Mouse (Mus musculus) olfactory bulb, adult 2 months (tissue): ENCODE measurements around the gene Ntn3. TPM values are rescaled to one million over a fixed set of nuclear protein-coding genes. Genes with fewer than 3 reads are reported as not detected.

Source experiments
- H3K27ac ChIP-seq: fragments of 200-500 bp; 2 replicates; pipeline ENCODE4 v1.5.1; 2012; ENCODE audit warnings: low read depth, low read length; ENCODE audit not compliant: insufficient read depth
- H3K4me1 ChIP-seq: fragments of 200-500 bp; 2 replicates; pipeline ENCODE4 v1.6.1; 2012; ENCODE audit warnings: low read length; ENCODE audit not compliant: control insufficient read depth, insufficient read depth
- H3K4me3 ChIP-seq: fragments of 200-500 bp; 2 replicates; pipeline ENCODE4 v1.5.1; 2012; ENCODE audit warnings: mild to moderate bottlenecking, low read depth, low read length, moderate library complexity; ENCODE audit not compliant: insufficient read depth
- CTCF ChIP-seq: fragments of 200-500 bp; IDR thresholded peaks from 2 replicates; pipeline ENCODE4 v1.5.1; 2012; ENCODE audit warnings: low read depth, mild to moderate bottlenecking, low read length, moderate library complexity; ENCODE audit not compliant: insufficient read depth
- POLR2A ChIP-seq: fragments of 200-500 bp; IDR thresholded peaks from 2 replicates; pipeline ENCODE4 v1.6.1; 2012; ENCODE audit warnings: mild to moderate bottlenecking, low read depth, low read length, moderate library complexity; ENCODE audit not compliant: insufficient read depth
- WGBS: fragments of 180-500 bp; shearing (Covaris S2); methylation state at CpG from one replicate; pipeline ENCODE4 v1.1.7; 2018; 5-methylcytosine and 5-hydroxymethylcytosine counted together
- polyA plus RNA-seq: library from polyadenylated mRNA; stranded (reverse); fragments of >200 nt; gene quantifications from 2 replicates; pipeline ENCODE4 v1.2.4, GENCODE M21; 2012; ENCODE audit warnings: low replicate concordance; ENCODE audit not compliant: missing spikeins, insufficient read depth, insufficient read length

Gene Ntn3
- polyA plus RNA-seq, 1 experiment, result not detected

DNA sequence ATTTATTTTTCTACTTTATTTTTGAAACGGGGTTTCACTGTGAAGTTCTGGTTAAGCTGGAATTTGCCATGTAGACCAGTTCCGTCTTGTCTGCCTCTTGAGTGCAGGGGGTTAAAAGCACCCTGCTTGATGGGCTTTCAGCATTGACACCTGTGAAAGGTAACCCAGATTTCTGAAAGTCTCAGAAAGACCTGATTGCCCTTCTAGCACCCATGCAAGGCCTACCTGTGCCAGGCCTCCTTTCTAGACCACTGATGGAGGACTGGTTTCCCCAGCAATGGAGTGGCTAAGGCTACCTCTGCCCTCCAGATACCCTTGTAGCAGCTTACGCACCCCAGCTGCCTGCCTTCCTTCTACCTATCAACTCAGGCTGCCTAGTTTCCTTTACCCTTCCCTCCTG is 39.2 kb downstream of the Ntn3 start:
- peak overlapping the region; percentile 75 for H3K4me3 ChIP-seq
- peaks cover 11% of the 10 kb centered on the region for H3K4me1 ChIP-seq
- no peak overlapping the region for H3K27ac ChIP-seq
- TF ChIP-seq CTCF, result no peak
- no peak for TF ChIP-seq POLR2A
- 46% methylated on average over 3 of the region's 3 CpGs for WGBS

DNA sequence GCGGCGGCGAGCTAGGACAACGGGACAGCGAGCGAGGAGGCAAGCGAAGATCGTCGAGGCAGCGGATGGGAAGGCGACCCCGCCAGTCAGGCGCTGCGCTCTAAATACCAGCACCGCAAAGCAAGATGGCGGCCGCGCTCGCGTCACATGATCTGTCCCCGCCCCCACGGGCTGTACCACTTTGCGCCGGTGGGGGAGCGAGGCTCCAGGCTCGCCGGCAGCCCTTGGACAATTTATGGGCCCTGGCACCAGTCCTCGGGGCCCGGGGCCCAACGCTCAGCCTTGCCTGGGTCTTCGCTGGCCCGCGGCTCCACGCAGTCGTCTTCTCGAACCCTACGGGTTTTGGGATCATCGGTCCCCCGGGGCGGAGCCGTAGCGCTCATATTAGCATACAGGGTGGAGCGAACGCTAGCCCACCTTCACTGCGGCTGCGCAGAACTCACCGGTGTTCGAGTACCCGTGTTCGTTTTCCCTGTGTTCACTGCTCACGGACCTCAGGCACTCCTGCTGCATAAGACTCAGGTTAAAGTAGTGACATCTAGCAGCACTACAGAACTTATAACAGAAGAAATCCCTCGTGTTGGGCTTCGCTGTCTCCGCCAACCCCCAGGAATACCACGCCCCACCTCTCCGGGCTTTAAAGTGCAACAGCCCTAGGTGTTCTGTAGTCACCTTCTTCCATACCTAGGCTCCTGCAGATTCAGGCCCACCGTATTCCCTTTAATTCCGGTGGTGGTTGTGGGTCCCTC is 39.8 kb downstream of the Ntn3 start, which contains the start of gene Atp6v0c:
Atp6v0c (minus strand) TSS at position 386 of the 749 bp plus-strand sequence.
- peak within 1 kb of the TSS; percentile 100 for H3K27ac ChIP-seq
- peak within 1 kb of the TSS; percentile 75 for H3K4me3 ChIP-seq
- under 1% methylated on average over 58 of the region's 58 CpGs for WGBS
- TF ChIP-seq CTCF (no peak), POLR2A (peak; percentile 95)
- H3K4me1 ChIP-seq, result peaks cover 17% of the 10 kb centered on the region

DNA sequence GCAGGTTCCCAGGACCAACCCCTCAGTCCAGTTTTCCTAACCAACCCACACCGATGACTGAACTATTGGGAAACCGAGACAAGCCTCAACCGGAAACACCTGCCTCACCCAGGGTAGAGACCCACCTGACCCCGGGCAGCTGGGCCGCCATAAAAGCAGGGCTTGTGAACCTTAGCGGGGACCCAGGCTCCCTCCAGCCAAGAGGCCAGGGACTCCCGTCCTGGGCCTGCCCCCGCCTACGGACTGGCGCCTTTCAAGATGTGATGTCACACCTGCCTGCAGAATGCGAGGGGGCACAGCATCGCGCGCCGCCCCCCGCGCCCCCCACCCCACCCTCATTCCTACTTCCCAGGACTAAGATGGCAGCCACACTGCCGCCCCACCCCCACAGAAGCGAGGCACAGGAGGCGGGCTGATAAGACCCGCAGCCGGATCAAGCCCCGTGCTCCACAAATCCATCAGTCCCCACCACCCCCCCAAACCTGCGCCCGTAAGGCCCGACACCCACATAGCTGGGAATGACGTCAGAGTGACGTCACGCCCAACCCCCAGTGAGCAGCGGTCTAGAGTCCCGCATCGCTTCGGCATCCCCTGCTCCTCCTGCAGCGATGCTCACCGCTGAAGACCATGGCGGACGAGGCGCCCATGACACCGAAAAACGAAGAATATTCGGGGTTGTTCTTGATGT is 40.6 kb downstream of the Ntn3 start:
- H3K4me3 ChIP-seq, result peak overlapping the region; percentile 75
- WGBS, result under 1% methylated on average over 41 of the region's 41 CpGs
- TF ChIP-seq POLR2A (no peak), CTCF (no peak)

DNA sequence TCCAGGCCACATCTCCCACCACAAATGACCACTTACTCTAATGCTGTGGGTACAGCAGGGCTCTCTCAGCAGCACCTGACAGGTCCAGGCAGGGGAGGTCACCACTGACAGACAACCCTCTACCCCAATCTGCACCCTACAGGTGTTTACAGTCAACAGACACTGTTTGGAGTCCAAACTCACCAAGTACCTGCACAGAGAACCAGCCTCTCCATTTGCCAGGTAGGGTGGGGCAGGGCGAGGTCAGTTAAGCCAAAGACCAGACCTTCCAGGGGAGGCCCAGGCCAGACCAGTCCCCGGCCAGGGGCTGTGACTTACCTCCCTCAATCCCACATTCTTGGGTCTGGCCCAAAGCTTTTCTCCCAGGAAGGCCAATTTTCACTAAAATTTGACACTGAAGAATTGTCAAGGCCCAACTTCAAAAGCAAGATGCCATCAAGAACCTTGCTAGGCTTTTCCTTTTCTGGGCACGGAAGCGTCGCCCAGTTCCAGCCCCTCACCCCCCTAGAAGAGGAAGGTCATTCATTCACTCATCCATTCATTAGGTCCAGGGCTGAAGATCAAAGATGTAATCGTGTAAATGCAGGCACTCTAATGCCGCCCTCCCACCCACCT is 41.3 kb downstream of the Ntn3 start:
- H3K4me1 ChIP-seq, result peaks cover 18% of the 10 kb centered on the region
- peak overlapping the region; percentile 75 for H3K4me3 ChIP-seq
- 26% methylated on average over 7 of the region's 7 CpGs for WGBS
- no peak overlapping the region for H3K27ac ChIP-seq
- TF ChIP-seq POLR2A (no peak), CTCF (no peak)

More for the DNA sequence above, 40.6 kb downstream of the Ntn3 start:
- Histone ChIP-seq H3K4me1 (peaks cover 18% of the 10 kb centered on the region), H3K27ac (peak overlapping the region; percentile 100)

GRCm38 (mm10) chr17:24167120-24167519 is 42.2 kb downstream of the Ntn3 start:
- H3K4me3 ChIP-seq, result no peak overlapping the region

DNA sequence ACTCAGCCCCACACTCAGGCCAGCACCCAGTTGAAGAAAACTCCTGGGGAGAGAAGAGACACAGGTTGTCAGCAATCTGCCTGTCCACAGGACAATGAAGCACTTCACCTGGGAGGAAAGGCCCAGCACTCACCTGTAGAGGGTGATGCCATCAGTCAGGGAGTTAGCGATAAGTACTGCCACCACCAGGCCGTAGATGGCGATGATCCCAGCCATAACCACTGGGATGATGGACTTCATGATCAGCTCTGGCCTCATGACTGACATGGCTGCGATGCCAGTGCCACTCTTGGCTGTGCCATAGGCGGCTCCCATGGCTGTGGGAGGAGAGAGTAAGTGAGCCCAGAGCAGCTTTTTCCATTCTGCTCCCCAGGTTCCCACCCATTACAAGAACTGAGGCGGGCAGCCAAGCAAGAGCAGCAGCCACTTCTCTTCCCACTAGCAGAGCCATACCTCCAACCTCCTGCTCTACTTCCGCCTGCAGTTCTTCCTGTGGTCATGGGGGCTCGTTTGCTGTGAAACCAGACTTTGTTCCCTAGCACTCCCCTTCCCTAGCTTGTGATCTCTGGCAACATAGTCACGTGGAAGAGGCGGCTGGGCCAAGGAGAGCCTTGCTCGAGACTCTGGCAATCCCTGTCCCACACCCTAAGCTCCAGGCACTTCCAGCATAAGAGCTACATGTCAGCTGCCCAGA is 44.6 kb downstream of the Ntn3 start:
- 72% methylated on average over 11 of the region's 11 CpGs for WGBS
- no peak overlapping the region for H3K27ac ChIP-seq
- H3K4me3 ChIP-seq, result no peak overlapping the region
- TF ChIP-seq CTCF (no peak), POLR2A (no peak)
- H3K4me1 ChIP-seq, result peaks cover 30% of the 10 kb centered on the region

More at GRCm38 (mm10) chr17:24167120-24167519, 42.2 kb downstream of the Ntn3 start:
- H3K27ac ChIP-seq, result no peak overlapping the region
- no peak for TF ChIP-seq POLR2A
- TF ChIP-seq CTCF, result no peak
- 56% methylated on average over 6 of the region's 6 CpGs for WGBS
- peaks cover 23% of the 10 kb centered on the region for H3K4me1 ChIP-seq

- TF ChIP-seq CTCF (no peak), POLR2A (peak; percentile 52; the same call in 1 of the 2 replicates)
- H3K27ac ChIP-seq, result peak within 1 kb of the TSS; percentile 74
- peaks cover 30% of the 10 kb centered on the region for H3K4me1 ChIP-seq
- under 1% methylated on average over 47 of the region's 47 CpGs for WGBS
- peak within 1 kb of the TSS; percentile 63 for H3K4me3 ChIP-seq
Measured at GRCm38 (mm10) chr17:24163176-24163962, 46.0 kb downstream of the Ntn3 start, which contains the start of gene Amdhd2. Gene Amdhd2, minus strand, starts transcription at chr17:24163766.
